Mouse (Mus musculus) kidney, postnatal 10 days (tissue): ENCODE measurements around the gene Ufl1.
"Not testable (repeated sequence)": the region's sequence is repeated elsewhere in the genome, so short reads cannot be mapped to it uniquely, and the experiment has no call there.

Experiments
- DNase-seq: peaks from one replicate; pipeline ENCODE4 v3.0.0; 2021; ENCODE audit warnings: mixed read lengths

Gene Ufl1

GRCm38 (mm10) chr4:25281671-25282038 is at the start of gene Ufl1:
Gene Ufl1 (minus strand): TSS chr4:25281821.
- DNase-seq, result peak; percentile 98

DNA sequence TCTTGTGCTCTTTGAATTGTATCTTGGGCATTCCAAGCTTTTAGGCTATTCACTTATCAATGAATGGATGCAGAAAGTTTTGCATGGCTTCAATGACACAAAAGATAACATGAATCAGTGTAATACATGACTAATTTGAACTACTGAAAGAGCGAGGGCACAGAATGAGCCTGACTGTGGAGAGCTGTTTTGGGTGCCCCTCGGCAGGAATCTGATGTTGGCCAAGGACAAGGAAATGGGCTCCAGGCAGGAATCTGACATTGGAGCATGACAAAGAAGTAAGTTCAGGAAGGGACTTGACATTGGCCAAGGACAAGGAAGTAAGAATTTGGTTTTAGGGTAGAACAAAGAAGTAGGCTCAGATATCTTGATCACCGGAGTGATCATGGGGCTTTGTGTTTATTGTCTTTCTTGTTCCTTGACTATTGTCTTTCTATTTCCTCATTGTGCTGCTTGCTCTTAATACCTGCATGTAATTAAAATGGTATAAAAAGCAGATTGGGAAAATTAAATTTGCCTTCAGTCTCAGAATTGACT is 44.1 kb upstream of the Ufl1 start:
- DNase-seq, result no peak

DNA sequence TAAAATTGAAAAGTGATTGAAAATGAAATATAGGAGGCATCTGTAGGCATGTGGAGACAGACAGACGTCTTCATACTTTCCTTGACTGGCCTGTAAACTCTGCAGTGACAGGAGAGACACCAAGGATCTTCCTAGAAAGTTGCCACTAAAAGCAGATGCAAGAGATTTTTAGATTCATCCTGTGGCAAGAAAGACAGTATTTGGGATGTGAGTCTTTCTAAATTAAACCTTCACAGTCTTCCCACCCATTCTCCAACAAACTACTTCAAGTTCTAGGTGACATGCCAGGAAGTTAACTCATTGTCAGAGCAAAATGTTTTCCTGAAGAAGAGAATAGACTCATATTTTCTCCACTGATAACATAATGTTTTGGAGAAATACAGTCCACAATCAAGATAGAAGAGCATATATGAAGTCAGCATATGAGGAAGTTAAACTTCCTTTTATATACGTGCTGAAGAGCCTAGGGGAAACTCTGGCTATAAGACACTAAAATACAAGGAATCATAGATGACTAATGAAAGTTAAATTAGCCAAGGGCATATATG is 41.1 kb upstream of the Ufl1 start:
- DNase-seq, result no peak

- DNase-seq, result no peak
These were observed 32.1 kb upstream of the Ufl1 start for GRCm38 (mm10) chr4:25313767-25314166.

- DNase-seq, result not testable (repeated sequence)
These were observed 3.4 kb upstream of the Ufl1 start for GRCm38 (mm10) chr4:25285002-25285401.

GRCm38 (mm10) chr4:25280938-25281670 is 517 bp downstream of the Ufl1 start:
- DNase-seq, result no peak

- no peak for DNase-seq
These were observed 8.6 kb downstream of the Ufl1 start for GRCm38 (mm10) chr4:25272861-25273627.

DNA sequence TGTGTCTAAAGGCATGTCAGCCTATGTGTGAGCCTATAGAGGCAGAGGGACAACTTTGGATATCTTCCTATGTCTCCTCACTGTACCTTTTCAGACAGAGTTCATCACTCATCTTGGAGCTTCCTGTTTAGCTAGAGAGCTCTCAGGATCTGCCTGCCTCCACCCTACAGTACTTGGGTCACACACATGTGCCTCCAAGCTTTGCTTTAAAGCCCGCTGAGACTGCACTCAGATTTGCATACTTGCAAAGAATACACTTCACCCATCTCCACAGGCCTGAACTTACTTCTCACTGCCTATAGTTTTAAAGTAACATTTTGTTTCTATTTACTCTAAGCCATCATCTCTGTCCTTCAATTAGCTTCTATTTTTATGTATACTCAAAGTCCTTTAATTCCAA is 9.7 kb downstream of the Ufl1 start:
- no peak for DNase-seq

DNA sequence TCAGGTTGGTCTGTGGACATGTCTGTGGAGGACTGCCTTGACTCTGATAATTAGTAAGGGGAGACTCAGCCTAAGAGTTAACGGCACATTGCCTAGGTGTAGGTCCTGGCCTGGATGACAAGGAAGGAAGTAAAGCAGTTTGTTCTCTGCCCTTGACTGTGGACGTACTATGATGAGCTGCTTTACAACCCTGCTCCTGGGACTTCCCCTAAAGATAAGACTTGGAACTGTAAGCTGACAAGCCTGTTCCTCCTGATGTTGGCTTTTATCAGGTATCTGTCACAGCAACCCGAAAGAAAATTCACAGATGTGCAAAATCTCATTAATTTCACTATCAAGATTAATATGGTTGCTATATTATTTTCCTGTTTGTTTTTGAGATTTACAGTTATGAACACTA is 14.5 kb downstream of the Ufl1 start:
- no peak for DNase-seq

DNA sequence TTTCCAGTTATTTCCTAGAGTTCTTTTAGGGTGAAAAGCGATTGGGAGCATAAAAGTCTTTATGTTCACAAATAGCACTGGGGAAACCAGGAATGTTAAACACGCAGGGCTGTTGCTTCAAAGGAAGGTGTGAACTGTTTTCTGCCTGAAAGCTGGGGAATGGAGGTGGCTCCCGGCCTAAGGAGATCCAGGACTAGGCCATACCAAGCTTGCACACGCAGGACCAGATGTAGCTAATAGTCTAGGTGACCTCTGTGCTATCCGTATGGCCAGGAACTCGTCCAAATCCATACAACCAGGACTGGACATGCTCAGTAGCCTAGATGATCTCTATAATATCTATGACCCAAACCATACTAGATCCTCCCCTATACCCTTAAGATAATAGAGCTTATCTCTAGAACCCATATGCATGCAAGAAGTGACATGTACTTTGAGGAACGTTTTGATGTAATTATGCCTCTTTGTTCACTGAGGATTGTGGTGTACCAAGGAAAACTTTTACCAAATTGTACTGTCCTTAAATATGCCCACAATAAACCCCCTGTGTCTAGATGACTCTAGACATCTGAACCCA is 23.7 kb downstream of the Ufl1 start:
- DNase-seq, result no peak

DNA sequence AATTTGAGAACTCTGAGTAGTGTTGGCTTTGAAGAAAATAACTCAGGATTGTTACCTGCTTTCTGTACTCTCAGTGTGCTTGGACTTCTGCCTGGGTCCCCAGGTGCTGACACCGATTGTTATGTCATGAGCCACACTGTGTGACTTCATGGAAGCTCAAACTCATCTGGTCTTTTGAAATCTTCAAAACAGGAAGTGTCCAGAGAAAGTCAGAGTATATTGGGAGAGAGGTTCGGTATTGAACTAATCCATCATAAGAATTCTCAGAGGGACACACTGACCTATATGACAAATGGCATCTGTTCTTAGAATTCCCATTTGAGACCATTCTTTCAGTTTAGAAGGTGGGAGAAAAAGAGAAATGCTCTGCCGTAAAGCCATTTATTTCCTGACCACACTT is 38.8 kb downstream of the Ufl1 start, which contains the start of gene Fhl5:
Gene Fhl5 (minus strand): TSS at position 101 of the 400 bp plus-strand sequence.
- no peak for DNase-seq

DNA sequence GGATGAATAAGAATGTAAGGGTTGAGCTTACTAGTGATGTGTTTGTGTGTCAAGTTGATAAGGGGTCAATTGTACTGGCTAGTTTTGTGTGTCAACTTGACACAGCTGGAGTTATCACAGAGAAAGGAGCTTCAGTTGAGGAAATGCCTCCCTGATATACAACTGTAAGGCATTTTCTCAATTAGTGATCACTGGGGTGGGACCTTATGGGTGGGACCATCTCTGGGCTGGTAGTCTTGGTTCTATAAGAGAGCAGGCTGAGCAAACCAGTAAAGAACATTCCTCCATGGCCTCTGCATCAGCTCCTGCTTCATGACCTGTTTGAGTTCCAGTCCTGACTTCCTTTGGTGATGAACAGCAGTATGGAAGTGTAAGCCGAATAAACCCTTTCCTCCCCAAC is 46.0 kb downstream of the Ufl1 start:
- DNase-seq, result not testable (repeated sequence)

DNA sequence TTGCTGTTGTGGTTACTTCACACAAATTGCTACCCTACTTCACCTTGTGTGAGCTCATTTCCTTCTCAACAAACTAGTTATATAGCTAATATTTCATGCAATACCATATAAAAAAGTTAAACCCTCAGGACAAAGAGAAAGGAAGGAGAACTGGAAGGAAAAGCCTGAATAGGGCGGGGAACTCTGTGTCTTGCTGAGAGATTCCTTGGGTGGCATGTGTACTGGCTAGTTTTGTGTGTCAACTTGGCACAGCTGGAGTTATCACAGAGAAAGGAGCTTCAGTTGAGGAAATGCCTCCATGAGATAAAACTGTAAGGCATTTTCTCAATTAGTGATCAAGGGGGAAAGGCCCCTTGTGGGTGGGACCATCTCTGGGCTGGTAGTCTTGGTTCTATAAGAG is 47.9 kb downstream of the Ufl1 start:
- not testable (repeated sequence) for DNase-seq

DNA sequence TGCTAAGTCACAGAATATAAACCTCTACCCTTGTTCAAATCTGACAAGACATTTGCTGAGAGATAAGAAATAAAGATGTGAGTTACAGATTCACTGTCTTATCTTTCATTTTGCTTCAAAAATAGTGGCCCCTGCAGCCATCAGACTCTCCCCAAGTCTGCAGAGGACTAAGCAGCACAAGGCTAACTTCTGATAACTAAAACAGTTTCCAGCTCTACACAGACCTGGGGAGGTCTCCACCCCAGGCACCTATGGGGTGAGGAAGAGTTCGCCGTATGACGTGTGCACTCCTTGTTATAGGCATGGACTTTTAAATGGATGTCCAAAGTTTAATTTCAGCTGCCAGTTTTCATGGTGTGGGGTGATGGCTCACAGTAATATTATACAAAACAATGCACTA is 49.1 kb downstream of the Ufl1 start:
- DNase-seq, result no peak

DNA sequence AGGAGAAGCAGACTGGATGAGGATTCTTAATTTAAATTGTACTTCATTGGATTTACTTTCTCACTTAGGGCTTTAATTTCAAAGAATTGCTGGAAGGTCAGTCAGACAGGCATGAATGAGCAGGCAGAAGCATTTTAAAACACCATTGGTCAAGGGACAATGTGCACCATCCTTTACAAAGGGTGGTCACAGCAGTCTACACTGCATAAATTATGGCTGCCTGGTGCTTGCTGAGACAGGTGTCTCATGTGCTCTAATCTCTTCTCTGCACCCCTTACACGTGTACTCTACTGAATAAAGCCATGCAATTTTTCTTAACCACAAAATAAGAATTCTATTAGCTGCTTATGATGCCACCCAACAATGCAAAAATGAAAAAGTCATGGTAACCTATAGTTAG is 54.1 kb downstream of the Ufl1 start:
- no peak for DNase-seq

DNA sequence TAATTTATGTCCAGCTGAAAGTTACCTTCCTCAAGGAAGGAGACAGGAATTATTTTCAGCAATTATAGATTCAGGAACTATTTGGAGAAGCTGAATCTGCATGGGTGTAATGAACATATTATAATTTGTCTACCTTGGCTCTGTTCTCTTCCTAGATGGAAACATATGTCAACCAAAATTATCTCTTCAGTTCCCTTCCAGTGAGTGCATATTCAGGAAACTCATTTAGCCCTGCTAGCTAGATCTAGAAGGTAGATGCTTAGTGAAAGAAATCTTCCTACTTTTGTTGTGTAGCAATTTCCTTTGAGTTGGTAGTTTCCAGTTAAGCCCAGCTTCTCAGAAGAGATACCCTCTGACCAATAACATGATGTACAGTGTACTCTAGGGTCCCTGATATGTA is 59.7 kb downstream of the Ufl1 start:
- no peak for DNase-seq

DNA sequence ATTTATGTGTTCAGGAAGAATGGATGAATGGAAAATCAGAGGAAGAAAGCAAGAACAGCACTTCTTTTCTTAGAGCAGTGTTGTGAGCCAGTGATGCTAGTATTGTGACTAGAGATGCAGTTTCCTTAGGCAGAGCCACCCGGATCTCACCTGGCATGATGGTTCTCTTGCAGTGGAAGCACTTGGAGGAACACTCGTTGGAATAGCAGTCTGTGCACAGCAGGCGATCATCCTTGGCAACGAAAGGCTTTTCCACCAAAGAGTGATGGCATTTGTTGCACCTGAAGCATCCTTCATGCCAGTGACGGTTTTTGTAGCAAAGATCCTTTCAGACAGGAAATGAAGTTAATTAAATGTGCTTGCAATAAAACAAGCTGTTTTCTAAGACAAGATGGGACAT is 68.2 kb downstream of the Ufl1 start:
- DNase-seq, result no peak

GRCm38 (mm10) chr4:25206166-25206565 is 75.5 kb downstream of the Ufl1 start:
- no peak for DNase-seq
